Mouse (Mus musculus): ENCODE data around the gene Kif16b.

GRCm38 (mm10) chr2:142633996-142634559 lies 267.3 kb downstream of the Kif16b start:
- TF ChIP-seq CTCF (IDR thresholded peaks at IDR 0.05; ENCODE audit: low read depth) (no peak), EP300 (optimal IDR thresholded peaks at IDR 0.05) (no peak)
